Mouse (Mus musculus): ENCODE measurements at regions not wholly inside any gene's neighbourhood (a gene's known extent, or its start where the extent isn't known, plus 50 kb on each side); places are given as distances from the start of the nearest gene placed in this dataset.

DNA sequence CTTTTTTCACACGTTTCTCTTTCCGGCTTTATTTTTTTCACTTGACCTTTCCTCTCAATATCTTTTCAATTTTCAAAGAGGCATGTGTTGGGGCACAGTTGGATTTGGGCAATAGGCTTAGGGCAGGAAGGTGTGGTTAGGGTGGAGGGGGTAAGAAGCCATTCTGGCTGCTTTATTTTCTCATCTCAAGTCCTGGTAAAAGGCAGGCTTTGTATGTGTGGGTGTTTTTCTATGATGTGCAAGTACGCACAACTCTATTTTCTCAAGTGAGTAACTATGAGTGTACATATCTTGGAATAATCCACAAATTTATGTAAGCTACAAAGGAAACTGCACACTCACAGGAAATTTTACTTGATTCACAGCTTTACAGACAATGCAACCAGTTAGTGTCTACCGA is 121.5 kb upstream of the Ifne start:
- no peak for DNase-seq (ENCODE audit: low spot score in 2 of 2)

DNA sequence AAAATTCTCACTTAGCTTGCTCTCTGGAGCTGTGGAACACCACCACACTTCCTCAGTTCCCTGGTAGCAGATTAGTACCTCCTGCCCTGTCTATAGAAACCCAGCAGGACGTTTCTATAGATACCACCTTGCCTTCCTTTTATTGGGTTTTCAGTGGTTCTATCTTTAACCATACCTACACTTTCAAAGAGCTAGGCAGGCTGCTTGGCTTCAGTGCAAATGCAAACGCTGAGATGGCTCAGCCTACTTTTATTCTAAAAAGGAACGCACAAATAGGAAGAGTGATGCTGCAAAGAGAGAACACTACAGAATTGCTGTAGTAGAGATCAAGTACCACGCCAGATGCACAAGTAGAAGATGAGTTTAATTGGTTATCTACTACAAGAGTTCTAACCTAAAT is 120.9 kb upstream of the Ifne start:
- no peak for DNase-seq (ENCODE audit: low spot score in 2 of 2)

DNA sequence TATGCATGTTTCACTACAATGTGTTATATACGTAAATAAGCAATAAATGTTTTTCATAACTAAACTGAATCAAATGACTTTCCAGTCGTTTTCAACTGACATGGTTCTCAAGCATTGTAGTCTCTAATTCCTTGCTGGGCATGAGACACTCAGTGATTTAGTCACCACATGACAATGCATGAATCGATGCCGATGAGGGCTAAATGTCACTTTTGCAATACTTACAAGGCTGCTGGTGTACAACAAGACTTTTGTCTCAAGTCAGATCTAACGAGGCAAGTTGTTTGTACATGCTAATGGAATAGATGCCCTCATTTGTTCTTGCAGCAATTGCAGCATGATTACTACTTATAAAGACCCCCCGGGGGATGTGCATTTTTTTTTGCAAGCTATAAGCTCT is 120.2 kb upstream of the Ifne start:
- DNase-seq (ENCODE audit: low spot score in 2 of 2), result no peak

DNA sequence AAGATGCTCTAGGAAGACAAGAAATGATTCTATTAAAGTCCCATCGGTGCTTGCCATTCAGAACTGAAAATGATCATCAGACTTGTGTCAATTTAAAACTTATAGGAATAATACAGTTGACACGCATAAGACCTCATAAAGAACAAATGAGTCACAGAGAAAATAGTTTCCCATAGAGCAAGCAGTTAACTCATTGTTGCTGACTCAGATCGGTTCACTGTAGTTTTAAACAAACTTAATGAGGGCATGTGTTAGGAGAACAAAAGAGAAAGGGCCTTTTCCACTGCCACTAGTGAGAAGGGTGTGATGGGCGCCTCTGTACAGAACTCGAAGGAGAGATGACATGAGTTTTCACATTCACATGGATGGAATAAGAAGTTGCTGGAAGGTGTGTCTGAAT is 118.3 kb upstream of the Ifne start:
- DNase-seq (ENCODE audit: low spot score in 2 of 2), result no peak

DNA sequence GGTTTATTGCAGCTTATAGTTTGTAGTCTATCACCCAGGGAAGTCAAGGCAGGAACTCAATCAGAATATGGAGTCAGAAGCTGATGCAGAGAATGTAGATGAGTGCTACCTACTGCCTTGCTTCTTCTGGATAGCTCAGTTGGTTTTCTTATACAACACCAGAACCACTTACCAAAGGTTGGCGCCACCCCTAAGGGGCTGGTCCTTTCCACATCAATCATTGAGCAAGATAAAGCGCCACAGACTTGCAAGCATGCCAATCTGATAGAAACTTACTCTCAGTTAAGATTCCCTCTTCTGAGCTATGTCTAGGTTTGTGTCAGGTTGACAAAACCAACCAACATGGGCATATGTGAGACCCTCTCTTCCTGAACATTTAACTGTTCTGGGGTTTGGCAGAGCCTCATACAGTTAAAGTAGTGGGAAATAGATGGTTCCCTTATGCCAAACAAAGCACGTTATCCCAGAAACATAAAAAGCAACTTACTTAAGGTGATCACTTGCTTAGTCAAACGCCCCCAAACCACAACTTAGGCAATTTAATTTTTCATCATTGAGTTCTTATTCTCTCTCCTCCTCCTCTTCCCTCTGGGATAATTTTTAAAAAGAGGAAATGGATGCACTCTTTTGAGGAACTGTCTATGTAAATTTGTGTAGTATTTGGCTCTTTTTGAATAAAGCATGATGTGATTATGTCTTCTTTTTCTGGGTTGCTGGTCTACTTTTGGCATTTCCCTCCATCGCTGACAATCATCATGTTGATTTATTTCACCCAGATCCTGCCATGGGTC is 115.3 kb upstream of the Ifne start:
- no peak for DNase-seq (ENCODE audit: low spot score in 2 of 2)

DNA sequence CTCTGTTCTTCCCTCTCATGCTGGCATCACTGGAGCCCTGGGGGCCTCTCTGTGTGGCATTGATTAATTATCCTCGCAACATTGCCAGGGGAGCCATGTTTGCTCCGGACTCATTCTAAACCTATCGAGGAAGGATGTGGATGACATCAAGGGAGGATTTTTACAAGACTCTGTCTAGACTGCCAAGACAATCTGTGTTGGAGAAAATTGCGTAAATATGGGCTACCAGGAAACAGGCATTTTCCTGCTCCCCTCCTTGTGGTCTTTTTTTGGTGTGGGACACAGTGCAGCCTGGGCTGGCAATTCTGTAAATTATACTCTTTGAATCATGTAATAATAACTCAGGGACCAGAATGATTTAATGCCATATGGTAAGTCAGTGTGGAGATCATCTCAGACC is 114.5 kb upstream of the Ifne start:
- DNase-seq (ENCODE audit: low spot score in 2 of 2), result no peak

DNA sequence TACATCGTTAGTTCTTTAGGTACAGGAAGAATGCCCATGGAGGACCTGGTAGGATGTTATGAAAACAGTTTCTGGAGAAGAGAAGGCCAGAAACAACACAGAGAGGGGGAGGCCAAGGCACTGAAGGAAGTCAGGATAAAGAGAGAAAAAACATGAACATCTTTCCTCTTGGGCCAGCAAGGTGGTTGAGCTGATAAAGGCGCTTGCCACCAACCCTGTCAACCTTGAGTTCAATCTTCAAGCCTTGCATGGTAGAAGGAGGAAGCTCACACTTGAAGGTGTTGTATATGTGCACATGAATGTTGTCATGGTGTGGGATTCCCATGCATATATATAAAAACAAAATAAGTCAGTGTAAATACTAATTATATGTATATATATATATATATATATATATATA is 112.5 kb upstream of the Ifne start:
- no peak for DNase-seq (ENCODE audit: low spot score in 2 of 2)

- DNase-seq (ENCODE audit: low spot score in 2 of 2), result no peak
These were observed 108.4 kb upstream of the Ifne start for GRCm38 (mm10) chr4:88988363-88988762.

GRCm38 (mm10) chr4:88987103-88987502 is 107.1 kb upstream of the Ifne start:
- DNase-seq (ENCODE audit: low spot score in 2 of 2), result no peak

- no peak for DNase-seq (ENCODE audit: low spot score in 2 of 2)
These were observed 102.5 kb upstream of the Ifne start for GRCm38 (mm10) chr4:88982457-88982856.

GRCm38 (mm10) chr4:88977099-88977888 is 97.3 kb upstream of the Ifne start:
- DNase-seq (ENCODE audit: low spot score in 2 of 2), result no peak

DNA sequence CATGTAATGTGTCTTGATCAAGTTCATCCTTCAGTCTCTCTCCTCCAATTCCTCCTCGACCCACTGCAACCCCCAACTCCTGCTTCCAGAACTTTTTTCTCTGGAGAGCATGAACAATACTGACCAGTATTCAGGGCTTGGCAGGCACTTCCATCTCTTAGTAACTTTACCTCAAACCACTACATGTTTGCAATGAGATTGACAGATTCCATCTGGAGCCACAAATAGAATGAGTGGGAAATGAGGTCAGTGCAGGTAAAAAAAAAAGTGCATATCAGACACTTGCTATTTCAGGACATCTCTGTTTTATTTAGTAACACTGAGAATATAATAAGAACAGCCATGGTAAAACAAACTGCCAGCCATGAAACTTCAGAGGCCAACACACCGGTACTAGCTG is 94.5 kb upstream of the Ifne start:
- DNase-seq (ENCODE audit: low spot score in 2 of 2), result no peak

DNA sequence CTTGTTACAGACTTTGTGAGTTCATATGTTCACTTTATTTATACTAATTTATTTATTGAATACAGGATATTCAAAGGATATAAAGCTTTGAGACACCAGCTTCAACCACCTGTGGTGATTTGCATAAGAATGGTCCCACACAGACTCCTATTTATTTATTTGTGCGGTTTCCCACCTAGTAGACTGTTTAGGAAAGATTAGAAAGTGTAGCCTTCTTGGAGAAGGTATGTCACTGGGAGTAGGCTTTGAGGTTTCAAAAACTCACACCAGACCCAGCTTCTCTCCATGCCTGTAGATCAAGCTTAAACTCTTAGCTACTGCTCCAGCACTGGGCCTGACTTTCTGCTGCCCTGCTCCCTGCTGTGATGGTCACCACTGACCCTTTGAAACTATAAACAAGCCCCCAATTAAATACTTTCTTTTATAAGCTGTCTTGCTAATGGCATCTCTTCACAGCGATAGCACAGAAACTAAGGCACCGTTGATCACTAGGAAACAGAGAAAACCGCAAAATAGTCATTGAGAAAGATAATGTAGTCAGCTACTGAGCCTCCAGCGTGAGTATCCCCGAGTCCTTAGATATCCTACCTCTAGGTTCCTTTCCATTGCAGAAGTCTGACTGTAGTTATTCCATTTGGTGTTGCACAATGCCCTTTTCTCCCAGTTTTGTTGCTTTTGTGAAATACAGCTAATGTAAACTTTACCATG is 89.3 kb upstream of the Ifne start:
- no peak for DNase-seq (ENCODE audit: low spot score in 2 of 2)

DNA sequence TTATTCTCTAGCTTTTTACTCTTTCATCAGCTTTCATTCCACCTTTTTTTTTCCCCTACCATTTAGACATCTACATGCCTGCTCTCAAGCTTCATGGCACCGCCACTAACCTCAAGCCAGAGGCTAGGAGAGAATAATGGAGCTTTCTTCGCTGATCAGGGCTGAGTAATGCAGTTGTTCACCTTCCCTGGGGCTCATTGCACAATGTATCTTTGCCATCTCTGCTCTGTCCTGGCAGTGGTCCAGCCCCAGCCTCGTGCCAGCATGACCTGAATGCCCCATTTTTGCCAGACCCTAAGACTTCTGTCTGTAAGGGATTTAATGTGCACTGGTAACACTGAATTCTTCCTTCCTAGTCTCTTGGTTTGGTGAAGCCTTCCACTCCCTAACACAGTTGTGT is 79.6 kb upstream of the Ifne start:
- no peak for DNase-seq (ENCODE audit: low spot score in 2 of 2)

DNA sequence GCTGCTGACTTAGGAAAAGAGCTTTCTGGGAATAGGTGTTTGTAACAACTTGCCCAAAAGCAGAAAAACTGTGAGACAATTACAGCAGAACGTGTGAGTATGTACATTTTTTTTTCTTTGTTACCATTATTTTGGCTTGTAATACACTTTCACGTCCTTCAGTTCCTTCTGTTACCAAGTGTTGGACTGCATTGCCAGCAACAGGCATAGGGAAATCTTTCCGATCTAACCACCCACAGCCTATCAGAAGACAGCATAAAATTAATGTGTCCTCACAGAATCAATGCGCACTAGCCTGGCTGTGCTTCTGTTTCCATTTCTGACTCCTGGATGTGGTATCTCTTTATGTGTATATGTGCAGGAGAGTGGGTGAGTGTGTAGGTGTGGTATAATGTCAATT is 76.6 kb upstream of the Ifne start:
- no peak for DNase-seq (ENCODE audit: low spot score in 2 of 2)

- no peak for DNase-seq (ENCODE audit: low spot score in 2 of 2)
These were observed 76.2 kb upstream of the Ifne start for GRCm38 (mm10) chr4:88956151-88956550.

DNA sequence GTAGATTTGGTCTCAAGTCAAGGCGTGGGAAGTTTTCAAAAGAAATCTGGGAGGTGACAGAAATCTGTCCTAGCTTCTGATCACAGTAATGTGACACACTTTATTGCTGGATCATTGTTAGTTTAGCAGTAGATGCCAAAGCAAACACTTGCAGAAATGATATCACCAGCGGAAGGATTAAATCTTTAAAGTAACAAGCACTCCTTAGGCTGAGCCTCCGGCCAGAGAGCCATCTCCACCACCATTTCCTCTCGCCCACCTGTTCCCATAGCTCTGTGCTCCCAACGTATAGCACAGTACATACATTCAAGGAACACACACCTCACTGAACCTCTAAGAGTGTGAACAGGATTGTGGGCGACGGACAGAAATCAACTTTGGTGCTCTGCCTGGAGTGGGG is 75.6 kb upstream of the Ifne start:
- no peak for DNase-seq (ENCODE audit: low spot score in 2 of 2)

GRCm38 (mm10) chr4:88954045-88954444 is 74.0 kb upstream of the Ifne start:
- no peak for DNase-seq (ENCODE audit: low spot score in 2 of 2)

DNA sequence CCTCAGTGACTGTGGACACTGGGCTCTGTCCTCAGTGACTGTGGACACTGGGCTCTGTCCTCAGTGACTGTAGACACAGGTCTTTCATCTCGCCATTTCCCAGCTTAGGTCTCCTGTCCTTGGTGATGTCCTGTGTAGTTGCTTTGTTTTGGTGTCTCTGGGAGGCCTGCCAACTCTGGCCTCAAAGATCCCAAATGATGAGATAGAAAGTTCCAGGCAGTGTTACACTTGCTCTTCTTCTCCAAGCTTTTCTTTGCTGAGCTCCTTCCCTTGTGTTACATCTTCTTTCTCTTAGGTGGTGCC is 71.0 kb upstream of the Ifne start:
- no peak for DNase-seq (ENCODE audit: low spot score in 2 of 2)

- no peak for DNase-seq (ENCODE audit: low spot score in 2 of 2)
These were observed 70.4 kb upstream of the Ifne start for GRCm38 (mm10) chr4:88950181-88951033.

DNA sequence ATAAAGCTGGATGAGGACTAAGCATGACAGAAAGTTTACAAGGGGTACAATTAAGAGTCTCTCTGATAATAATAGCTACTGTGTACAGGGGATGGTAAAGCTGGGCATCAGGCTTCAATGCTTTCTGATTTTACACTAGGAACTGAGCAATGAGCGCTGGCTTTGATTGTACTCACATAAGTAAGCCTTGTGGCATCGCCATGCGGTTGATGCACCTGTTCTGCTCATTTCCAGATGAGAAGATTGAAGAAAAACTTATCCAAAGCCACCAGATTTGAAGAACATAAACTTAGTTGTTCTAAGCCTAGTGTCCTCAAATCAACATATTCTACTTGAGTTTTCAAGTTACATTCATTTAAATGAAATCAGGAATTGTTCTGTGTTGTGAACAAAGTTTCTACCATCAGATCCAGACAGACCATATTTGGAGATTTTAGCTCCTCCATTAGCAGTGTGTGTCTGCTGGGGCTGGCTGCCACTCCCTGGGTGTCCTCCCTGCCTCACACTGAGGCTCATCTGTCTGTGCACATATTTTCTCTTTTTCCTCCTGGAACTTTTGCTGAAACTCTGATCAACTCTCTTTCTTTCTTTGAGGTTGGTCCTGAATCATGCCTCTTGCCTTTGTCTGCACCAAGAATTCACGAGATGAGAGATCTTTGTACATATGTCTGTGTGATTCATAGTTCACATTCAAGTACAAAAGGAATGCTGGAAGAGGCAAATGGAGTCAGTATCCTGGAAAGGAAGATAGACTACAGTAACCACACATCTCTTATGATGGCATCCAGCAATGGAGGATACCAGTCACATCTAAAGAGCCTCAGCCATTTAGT is 68.2 kb upstream of the Ifne start:
- no peak for DNase-seq (ENCODE audit: low spot score in 2 of 2)
